Mouse (Mus musculus) CH12.LX (cell line): ENCODE results near the gene Gm20388. TPM values are rescaled to one million over a fixed set of nuclear protein-coding genes. Genes with fewer than 3 reads are reported as not detected.

Experiments
- DNase-seq: peaks from one replicate; pipeline ENCODE4 v3.0.0-alpha.2; 2013; ENCODE audit errors: extremely low read depth
- H3K27ac ChIP-seq: 2 replicates; pipeline ENCODE4 v1.5.1; 2012; ENCODE audit warnings: low read depth, mild to moderate bottlenecking, control low read depth, moderate library complexity; ENCODE audit not compliant: insufficient read depth
- H3K27me3 ChIP-seq: replicated peaks from 2 replicates; pipeline ENCODE3; 2012; ENCODE audit warnings: inconsistent platforms
- H3K36me3 ChIP-seq, 2 experiments: replicated peaks in 1 of 2; 2 replicates each; pipeline versions ENCODE3 to v1.6.1; 2012; ENCODE audit warnings: inconsistent platforms in 1 of 2, low read length in 1 of 2, mild to moderate bottlenecking in 1 of 2, mixed read lengths in 1 of 2, moderate library complexity in 1 of 2; ENCODE audit not compliant: control insufficient read depth in 1 of 2, insufficient read depth in 1 of 2
- H3K4me1 ChIP-seq, 2 experiments: 2 replicates each; pipeline ENCODE4 v1.6.1; 2012; ENCODE audit warnings: inconsistent platforms in 1 of 2, moderate library complexity in 1 of 2; ENCODE audit not compliant: insufficient read depth in 2 of 2, control insufficient read depth in 1 of 2
- H3K4me2 ChIP-seq: 2 replicates; pipeline ENCODE4 v1.6.1; 2012; ENCODE audit warnings: low read depth, mild to moderate bottlenecking, control low read depth; ENCODE audit not compliant: poor library complexity, insufficient read depth, severe bottlenecking
- H3K4me3 ChIP-seq, 3 experiments: fragments of 150-350 bp in 1 of 3; sonication (generic) in 1 of 3; replicated peaks in 1 of 3; 2 replicates each; pipeline versions ENCODE3 to v1.5.1; 2011 to 2012; ENCODE audit warnings: low read depth in 2 of 3, low read length in 2 of 3, mild to moderate bottlenecking in 2 of 3, moderate library complexity in 2 of 3, control low read depth in 1 of 3, improper control_type of control experiment in 1 of 3, inconsistent platforms in 1 of 3, mixed read lengths in 1 of 3; ENCODE audit not compliant: poor library complexity in 1 of 3
- H3K79me2 ChIP-seq: replicated peaks from 2 replicates; pipeline ENCODE4 v1.6.1; 2012; ENCODE audit warnings: mild to moderate bottlenecking, moderate library complexity; ENCODE audit not compliant: control insufficient read depth, poor library complexity, insufficient read depth, severe bottlenecking; ENCODE audit errors: extremely low read depth
- H3K9ac ChIP-seq: 2 replicates; pipeline ENCODE4 v1.6.1; 2012; ENCODE audit warnings: low read depth, mild to moderate bottlenecking, control low read depth, moderate library complexity; ENCODE audit not compliant: insufficient read depth
- H3K9me3 ChIP-seq: replicated peaks from 2 replicates; pipeline ENCODE3; 2012; ENCODE audit warnings: low read length, inconsistent platforms, mixed read lengths
- BHLHE40 ChIP-seq: IDR thresholded peaks from 2 replicates; pipeline ENCODE4 v1.6.1; 2011; ENCODE audit warnings: mild to moderate bottlenecking, low read depth, low read length, improper control_type of control experiment
- CHD1 ChIP-seq: IDR thresholded peaks from 2 replicates; pipeline ENCODE4 v1.6.1; 2012; ENCODE audit warnings: low read depth, low read length, improper control_type of control experiment, inconsistent platforms
- CHD2 ChIP-seq: IDR thresholded peaks from 2 replicates; pipeline ENCODE4 v1.6.1; 2011; ENCODE audit warnings: low read length, improper control_type of control experiment
- CTCF ChIP-seq, 2 experiments: IDR thresholded peaks in 1 of 2; conservative IDR thresholded peaks in 1 of 2; 2 replicates each; pipeline ENCODE4 v1.5.1; 2011 to 2012; ENCODE audit warnings: low read depth in 2 of 2, low read length in 2 of 2, improper control_type of control experiment in 1 of 2, inconsistent platforms in 1 of 2, mild to moderate bottlenecking in 1 of 2, moderate library complexity in 1 of 2
- ELF1 ChIP-seq: IDR thresholded peaks from 2 replicates; pipeline ENCODE4 v1.6.1; 2014; ENCODE audit warnings: low read depth, mild to moderate bottlenecking, inconsistent platforms, low read length, improper control_type of control experiment
- ETS1 ChIP-seq: conservative IDR thresholded peaks from 2 replicates; pipeline ENCODE4 v1.6.1; 2012; ENCODE audit warnings: low read depth, mild to moderate bottlenecking, inconsistent platforms, low read length, improper control_type of control experiment, moderate library complexity
- GABPA ChIP-seq: IDR thresholded peaks from 2 replicates; pipeline ENCODE4 v1.6.1; 2012; ENCODE audit warnings: low read depth, low read length, improper control_type of control experiment, inconsistent platforms; ENCODE audit not compliant: insufficient replicate concordance
- IRF4 ChIP-seq: IDR thresholded peaks from 2 replicates; pipeline ENCODE4 v1.6.1; 2014; ENCODE audit warnings: low read depth, mild to moderate bottlenecking, inconsistent platforms, low read length, improper control_type of control experiment
- MAFK ChIP-seq: IDR thresholded peaks from 2 replicates; pipeline ENCODE4 v1.6.1; 2011; ENCODE audit warnings: low read length, improper control_type of control experiment; ENCODE audit not compliant: insufficient replicate concordance
- MAX ChIP-seq: IDR thresholded peaks from 2 replicates; pipeline ENCODE4 v1.6.1; 2011; ENCODE audit warnings: low read length, improper control_type of control experiment
- MEF2A ChIP-seq: IDR thresholded peaks from 2 replicates; pipeline ENCODE4 v1.6.1; 2014; ENCODE audit warnings: low read depth, mild to moderate bottlenecking, inconsistent platforms, low read length, improper control_type of control experiment, borderline replicate concordance
- PAX5 ChIP-seq: IDR thresholded peaks from 2 replicates; pipeline ENCODE4 v1.6.1; 2012; ENCODE audit warnings: low read length, inconsistent platforms, mixed read lengths
- RCOR1 ChIP-seq: conservative IDR thresholded peaks from 2 replicates; pipeline ENCODE4 v1.6.1; 2012; ENCODE audit warnings: low read depth, mild to moderate bottlenecking, inconsistent platforms, low read length, improper control_type of control experiment
- UBTF ChIP-seq: IDR thresholded peaks from 2 replicates; pipeline ENCODE4 v1.6.1; 2012; ENCODE audit warnings: low read depth, mild to moderate bottlenecking, inconsistent platforms, low read length, improper control_type of control experiment, moderate library complexity
- USF2 ChIP-seq: conservative IDR thresholded peaks from 2 replicates; pipeline ENCODE4 v1.6.1; 2011; ENCODE audit warnings: low read depth, low read length, improper control_type of control experiment
- ZC3H11A ChIP-seq: IDR thresholded peaks from 2 replicates; pipeline ENCODE4 v1.6.1; 2012; ENCODE audit warnings: low read depth, mild to moderate bottlenecking, inconsistent platforms, low read length, improper control_type of control experiment
- ZKSCAN1 ChIP-seq: IDR thresholded peaks from 2 replicates; pipeline ENCODE4 v1.6.1; 2012; ENCODE audit warnings: low read depth, inconsistent platforms, low read length, improper control_type of control experiment, borderline replicate concordance
- ZMIZ1 ChIP-seq: IDR thresholded peaks from 2 replicates; pipeline ENCODE4 v1.6.1; 2012; ENCODE audit warnings: low read depth, mild to moderate bottlenecking, inconsistent platforms, low read length, improper control_type of control experiment
- ZNF384 ChIP-seq: IDR thresholded peaks from 2 replicates; pipeline ENCODE4 v1.6.1; 2012; ENCODE audit warnings: low read depth, low read length, improper control_type of control experiment, inconsistent platforms
- dilution Hi-C: fragments of 300-500 bp; cut with MboI; formaldehyde crosslinking; loops from 2 replicates; pipeline ENCODE4 v1.14.3; 2020; ENCODE audit warnings: low sequenced_read_pairs; ENCODE audit not compliant: extremely low pct_unique_long_range_greater_than_20kb, extremely low pct_ligation_motif_present
- in situ Hi-C: fragments of 300-500 bp; cut with MboI; formaldehyde crosslinking; loops from 3 replicates; pipeline ENCODE4 v1.14.3; 2019; ENCODE audit warnings: low sequenced_read_pairs, low pct_ligation_motif_present, low pct_unique_long_range_greater_than_20kb, mixed read lengths
- polyA plus RNA-seq: library from polyadenylated mRNA; unstranded; fragments of >175 nt; gene quantifications from 2 replicates; pipeline ENCODE4 v1.2.1, GENCODE M21; 2012; ENCODE audit warnings: low read depth; ENCODE audit not compliant: insufficient read length
- total RNA-seq, 2 experiments: library from RNA; depleted of rRNA; stranded (reverse); fragments of 300-350 nt in 1 of 2; fragments of >200 nt in 1 of 2; gene quantifications; 2 replicates each; pipeline ENCODE4 v1.2.3; 2012 to 2014

Gm20388 gene
- total and polyA plus RNA-seq, 3 experiments = 14.8 to 26.3 (median 22.2) TPM

DNA sequence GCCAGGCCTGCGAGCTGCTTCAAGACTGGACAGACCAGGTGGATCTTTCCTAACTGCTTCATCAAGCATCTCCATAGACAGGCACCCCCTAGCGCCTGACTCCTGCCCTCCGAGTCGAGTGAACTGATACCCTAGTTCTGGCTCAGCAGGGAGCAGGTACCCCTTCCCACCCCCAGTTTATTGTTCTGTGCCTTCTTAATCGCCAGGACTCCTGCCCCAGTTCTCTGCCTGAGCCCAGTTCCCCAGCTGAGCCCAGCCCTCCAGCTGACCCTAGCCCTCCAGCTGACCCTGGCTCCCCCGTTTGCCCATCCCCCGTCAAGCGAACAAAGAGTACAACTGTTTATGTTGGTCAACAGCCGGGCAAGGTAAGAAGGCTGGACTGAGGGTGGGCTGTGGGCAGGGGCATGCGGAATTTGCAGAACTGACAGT lies 2658.3 kb downstream of the Gm20388 start:
- in situ Hi-C loops = no loop called here
- Histone ChIP-seq H3K4me1 (peaks cover 10 to 42% of the 10 kb centered on the region in 2 experiments; a peak in 3 of 4 replicates), H3K27me3 (no peaks in the 10 kb centered on the region), H3K4me3 (peak overlapping the region; percentile 49 to 64 (median 55)), H3K4me2 (peak overlapping the region; percentile 46), H3K9ac (peak overlapping the region; percentile 99), H3K9me3 (peaks cover 5% of the 10 kb centered on the region), H3K27ac (peak overlapping the region; percentile 26), H3K36me3 (peaks cover 37 to 67% of the 10 kb centered on the region in 2 experiments), H3K79me2 (peaks cover 13% of the 10 kb centered on the region)
- TF ChIP-seq ELF1 (no peak), CTCF (conservative IDR thresholded peaks at IDR 0.05 in 1 of 2, IDR thresholded peaks at IDR 0.05 in 1 of 2; ENCODE audit: low read depth in 2 of 2, low read length in 2 of 2) (peak in 1 of 2 experiments; percentile 44; a peak in 2 of 4 replicates), CHD2 (peak; percentile 25; the same call in 1 of the 2 replicates)
- dilution Hi-C loops = no loop called here
- DNase-seq = peak; percentile 59

DNA sequence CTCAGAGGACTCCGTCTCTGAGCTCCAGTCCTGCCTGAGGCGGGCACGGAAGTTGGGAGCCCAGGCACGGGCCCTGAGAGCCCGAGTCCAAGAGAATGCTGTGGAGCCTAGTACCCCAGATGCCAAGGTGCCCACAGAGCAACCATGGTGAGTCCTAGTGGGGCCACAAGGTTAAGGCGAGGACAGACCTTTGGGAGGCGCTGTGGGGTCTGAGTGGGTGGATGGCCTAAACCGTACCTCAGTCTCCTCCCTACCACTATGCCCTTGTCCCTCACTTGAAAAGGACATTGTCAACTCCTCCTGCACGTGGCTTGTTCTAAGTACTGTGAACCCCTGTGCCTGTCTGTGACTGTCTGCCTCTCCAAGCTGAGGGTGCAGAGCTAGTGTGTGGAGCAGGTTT lies 2658.7 kb downstream of the Gm20388 start:
- DNase-seq = no peak
- dilution Hi-C loops = no loop called here
- in situ Hi-C loops = no loop called here
- Histone ChIP-seq H3K36me3 (peaks cover 37 to 69% of the 10 kb centered on the region in 2 experiments), H3K27me3 (no peaks in the 10 kb centered on the region), H3K79me2 (peaks cover 13% of the 10 kb centered on the region), H3K9ac (no peak overlapping the region), H3K27ac (peak overlapping the region; percentile 26), H3K4me2 (peak overlapping the region; percentile 46; the same call in 1 of the 2 replicates), H3K9me3 (peaks cover 4% of the 10 kb centered on the region), H3K4me3 (peak overlapping the region; percentile 49 to 64 (median 55)), H3K4me1 (peaks cover 10 to 47% of the 10 kb centered on the region in 2 experiments; a peak in 3 of 4 replicates)
- TF ChIP-seq UBTF (0 out of 2 replicates have a peak, but pooled peaks have one; percentile 38), ELF1 (no peak), ETS1 (no peak), CTCF (conservative IDR thresholded peaks at IDR 0.05 in 1 of 2, IDR thresholded peaks at IDR 0.05 in 1 of 2; ENCODE audit: low read depth in 2 of 2, low read length in 2 of 2) (peak in 1 of 2 experiments; percentile 31; a peak in 2 of 4 replicates), MEF2A (no peak)

DNA sequence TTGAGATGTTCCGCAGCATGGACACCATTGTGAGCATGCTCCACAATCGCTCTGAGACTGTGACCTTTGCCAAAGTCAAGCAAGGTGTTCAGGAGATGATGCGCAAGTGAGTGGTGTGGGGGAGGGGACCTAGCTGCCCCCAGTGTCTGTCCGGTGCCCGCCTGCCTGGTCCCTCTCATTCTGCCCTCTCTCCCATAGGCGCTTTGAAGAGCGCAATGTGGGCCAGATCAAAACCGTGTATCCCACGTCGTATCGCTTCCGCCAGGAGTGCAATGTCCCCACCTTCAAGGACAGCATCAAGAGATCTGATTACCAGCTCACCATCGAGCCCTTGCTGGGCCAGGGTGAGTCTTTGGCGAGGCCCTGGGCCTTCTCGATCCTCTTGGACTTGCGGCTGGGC lies 2659.4 kb downstream of the Gm20388 start:
- Histone ChIP-seq H3K27ac (no peak overlapping the region), H3K4me3 (no peak overlapping the region), H3K4me2 (no peak overlapping the region), H3K79me2 (peaks cover 16% of the 10 kb centered on the region), H3K27me3 (no peaks in the 10 kb centered on the region), H3K9me3 (no peaks in the 10 kb centered on the region), H3K9ac (no peak overlapping the region), H3K4me1 (peaks cover 16 to 53% of the 10 kb centered on the region in 2 experiments), H3K36me3 (peaks cover 42 to 69% of the 10 kb centered on the region in 2 experiments)
- no peak for DNase-seq
- in situ Hi-C loops (no loop called here), dilution Hi-C loops (no loop called here)
- TF ChIP-seq ZKSCAN1 (no peak), CHD1 (no peak), ELF1 (no peak), IRF4 (no peak), BHLHE40 (no peak), MAFK (no peak), ZNF384 (no peak), ZC3H11A (no peak), ZMIZ1 (no peak), PAX5 (no peak), MEF2A (no peak), MAX (no peak), CHD2 (no peak), RCOR1 (no peak), USF2 (no peak), GABPA (no peak)
